ENCODE assay signal across 8 mouse cellular contexts in genomic region chr3:153484701-153485100, GRCm38 (mm10).
DNase-seq lines count a peak whose midpoint lies in the region.

No protein-coding gene starts in this region.

- DNase-seq in Muller cell, postnatal 12 days (ENCODE audit: inconsistent ontology term), result peak; percentile 42
- DNase-seq in adrenal gland, adult 2 months, result peak; percentile 69
- peak; percentile 46 to 78 for DNase-seq in frontal cortex, postnatal 14 days (ENCODE audit: low spot score in 2 of 2)
- DNase-seq in layer of hippocampus, postnatal 36 days, result peak; percentile 54 to 58
- no peak for DNase-seq in thymus, postnatal 4 days
- no peak for DNase-seq in urinary bladder, postnatal 25 days (ENCODE audit: low spot score)
- DNase-seq in B cell, adult 2 months, result no peak
- DNase-seq in neural tube, embryonic 10.5 days (ENCODE audit: extremely low spot score, low spot score), result no peak

Comparison
In these comparisons a context has a peak if more than half of its experiments do, and no peak if none do; other contexts are left out.
1. DNase-seq: peak in Muller cell, postnatal 12 days (single experiment), adrenal gland, adult 2 months (single experiment), frontal cortex, postnatal 14 days (2 of 2) and layer of hippocampus, postnatal 36 days (2 of 2); none in thymus, postnatal 4 days (single experiment), urinary bladder, postnatal 25 days (single experiment), B cell, adult 2 months (0 of 2) and neural tube, embryonic 10.5 days (single experiment).